Mouse (Mus musculus) v-Abl transformed pro-B cells (cell line): Measurements from ENCODE around the gene Ubtd1.

ENCODE experiments used
- in situ Hi-C, 2 experiments: fragments of 400-800 bp; cut with MboI; formaldehyde crosslinking; loops; one replicate each; pipeline ENCODE4 v1.15.1; 2025; ENCODE audit not compliant: unreplicated experiment in 2 of 2

The Ubtd1 gene

DNA sequence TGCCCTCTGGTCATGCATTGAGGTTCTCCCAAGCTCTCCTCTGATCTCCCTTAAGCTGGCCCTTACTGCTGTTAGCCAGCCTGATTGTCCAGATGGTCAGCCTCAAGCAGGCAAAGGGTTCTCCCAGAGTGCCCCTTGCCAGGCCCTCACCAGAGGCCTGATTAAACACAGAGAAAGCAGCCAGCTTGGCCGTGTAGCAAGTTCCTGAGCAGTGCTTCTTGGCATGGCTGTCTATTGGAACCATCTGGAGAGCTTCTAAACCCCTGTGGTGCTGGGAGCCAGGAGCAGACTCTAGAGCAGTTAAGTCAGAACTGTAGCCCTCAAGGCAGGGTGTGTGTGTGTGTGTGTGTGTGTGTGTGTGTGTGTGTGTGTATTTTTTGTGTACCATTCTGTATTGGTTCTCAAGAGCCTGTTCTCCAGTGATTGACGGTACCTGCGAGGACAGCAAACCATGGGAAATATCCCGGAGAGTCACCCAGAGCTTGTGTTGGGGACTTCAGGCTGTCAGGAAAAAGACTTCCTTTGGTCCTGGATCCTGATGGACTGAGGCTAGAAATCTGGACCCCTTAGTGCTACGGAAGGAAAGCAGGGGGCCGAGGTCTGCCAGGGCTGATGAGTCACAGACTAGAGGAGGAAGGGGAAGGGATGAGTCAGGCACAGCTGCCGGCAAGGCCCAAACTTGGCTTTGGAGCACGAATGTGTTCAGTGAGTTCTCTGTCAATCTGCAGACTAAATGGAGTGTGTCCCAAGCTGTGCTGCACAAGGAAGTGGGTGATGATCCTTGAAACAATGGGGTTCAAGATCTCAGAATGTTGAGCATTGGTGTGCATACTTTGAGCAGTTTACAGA, 36.1 kb downstream of the Ubtd1 start:
- in situ Hi-C loops = no loop called here

DNA sequence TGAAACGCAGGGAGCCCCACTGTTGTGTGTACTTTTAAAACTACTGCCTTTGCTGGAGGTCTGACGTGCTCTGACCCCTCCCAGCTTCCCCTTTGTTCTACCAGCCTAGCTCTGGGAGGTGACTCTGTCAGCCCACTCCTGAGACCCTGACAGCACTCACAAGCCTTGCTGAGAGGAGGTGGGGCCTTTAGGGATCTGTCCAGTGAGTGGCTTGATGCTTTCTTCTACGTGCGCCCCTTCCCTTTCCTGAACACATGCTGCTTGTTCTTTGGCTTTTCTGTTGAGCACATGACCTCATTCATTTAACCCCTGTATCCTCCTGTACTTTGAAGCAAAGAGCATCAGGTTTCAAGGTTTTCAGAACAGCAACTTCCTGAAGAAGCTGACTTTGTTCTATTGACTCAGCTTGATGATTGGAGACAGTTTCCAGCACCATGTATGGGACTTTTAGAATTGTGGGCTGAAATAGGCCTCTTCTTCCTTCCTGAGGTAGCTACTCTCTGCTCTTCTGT, 37.5 kb downstream of the Ubtd1 start:
- in situ Hi-C loops = no loop called here

DNA sequence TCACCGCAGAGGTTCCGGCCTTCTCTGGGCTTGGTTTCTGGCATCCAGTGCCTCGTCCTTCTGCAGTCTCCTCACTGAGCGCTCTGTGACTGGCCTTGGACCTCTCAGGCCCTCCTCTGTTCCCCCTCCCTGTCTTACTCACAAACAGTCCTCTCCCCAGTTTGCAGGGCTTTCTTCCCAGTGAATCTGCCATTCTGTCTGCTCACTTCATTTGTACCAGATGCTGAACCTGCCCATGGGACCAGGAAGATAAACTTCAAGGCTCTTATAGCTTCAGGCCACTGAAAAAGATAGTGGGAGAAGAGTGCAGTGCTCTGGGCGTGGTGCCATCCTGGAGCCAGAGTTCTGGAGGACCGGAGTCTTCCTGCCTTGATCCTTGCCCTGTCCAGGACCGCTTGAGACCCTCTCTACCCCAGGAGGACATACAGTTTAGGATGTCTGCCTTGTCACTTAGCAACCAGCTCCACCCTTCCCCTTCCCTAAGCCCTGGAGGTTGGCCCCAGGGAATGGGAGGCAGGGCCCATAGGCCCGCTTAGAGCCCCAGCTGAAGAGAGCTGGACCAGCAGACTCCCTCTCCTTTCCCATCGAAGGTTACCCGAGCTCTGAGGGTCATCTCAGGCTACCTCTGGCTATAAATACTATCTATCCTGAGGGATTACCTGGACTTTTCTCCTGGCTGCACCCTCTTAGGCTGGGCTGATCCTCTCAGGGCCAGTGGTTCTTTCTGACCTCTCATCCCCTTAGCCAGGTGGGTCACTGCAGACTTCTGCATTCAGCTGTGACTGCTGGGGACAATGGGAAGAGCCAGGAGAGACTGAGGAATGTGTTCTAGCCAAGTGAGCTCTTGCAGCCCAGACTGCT, 40.3 kb downstream of the Ubtd1 start:
- in situ Hi-C loops = loop anchor here (10.0 kb wide), 3 partner anchors 207 to 367 kb away; partner anchors contain the start of gene Arhgap19 (in 1 of the 2)

DNA sequence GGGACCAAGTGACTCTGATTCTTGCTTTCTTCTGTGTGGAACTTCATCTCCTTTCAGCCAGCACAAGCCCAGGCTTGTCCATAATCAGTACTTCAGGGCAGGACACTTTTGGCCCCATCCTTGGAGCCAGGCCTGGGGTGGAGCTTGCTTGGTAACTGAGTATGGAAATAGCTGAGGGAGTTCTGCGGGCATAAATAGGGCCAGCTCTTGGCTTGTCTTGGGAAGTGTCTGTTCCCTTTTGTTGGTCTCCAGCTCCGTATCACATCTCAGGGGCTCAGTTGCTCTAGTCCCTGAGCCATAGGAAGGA, 40.9 kb downstream of the Ubtd1 start:
- in situ Hi-C loops = loop anchor here (10.0 kb wide), 3 partner anchors 208 to 368 kb away; partner anchors contain the start of gene Arhgap19 (in 1 of the 2)

GRCm38 (mm10) chr19:42026158-42026557, 44.6 kb downstream of the Ubtd1 start:
- in situ Hi-C loops = loop anchor here (10.0 to 25.0 kb wide), 4 partner anchors 211 to 1386 kb away; partner anchors contain the start of gene Arhgap19 (in 1 of the 2)

- in situ Hi-C loops = loop anchor here (5.0 to 25.0 kb wide), 2 partner anchors 121 to 1381 kb away; no protein-coding TSS in a partner anchor
These were observed 49.5 kb downstream of the Ubtd1 start for GRCm38 (mm10) chr19:42031112-42031511.

- in situ Hi-C loops = loop anchor here (5.0 to 25.0 kb wide), 2 partner anchors 119 to 1379 kb away; no protein-coding TSS in a partner anchor
These were observed 52.0 kb downstream of the Ubtd1 start for GRCm38 (mm10) chr19:42033611-42034010.

DNA sequence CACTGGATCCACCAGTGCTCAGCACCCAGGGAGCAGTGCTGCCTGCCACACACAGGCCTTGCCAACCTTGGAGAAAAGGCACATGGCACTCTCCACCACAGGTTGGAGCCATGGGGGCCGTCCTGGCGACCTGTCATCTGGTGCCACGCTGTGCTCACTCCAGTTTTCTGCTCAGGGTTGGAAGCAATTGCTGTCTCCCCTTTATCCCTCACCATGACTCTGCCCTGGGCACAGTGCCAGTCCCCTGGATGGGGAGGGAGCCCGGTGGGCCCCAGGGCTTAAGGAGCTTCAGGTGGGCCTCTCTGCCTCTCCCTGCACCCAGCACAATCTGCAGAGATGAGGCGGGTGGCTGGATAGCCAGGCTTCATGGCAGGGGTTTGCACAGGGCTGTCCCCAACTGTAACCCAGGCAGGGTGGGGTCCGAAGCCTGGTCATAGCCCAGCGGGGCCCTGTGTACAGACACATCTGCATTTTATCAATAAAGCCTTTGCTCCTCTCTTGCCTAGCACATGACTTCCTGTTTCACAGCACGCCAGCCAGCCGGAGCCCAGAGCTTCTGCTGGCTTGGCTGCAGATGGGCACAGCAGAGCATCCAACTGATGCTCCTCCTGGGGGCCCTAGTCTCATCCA, 52.7 kb downstream of the Ubtd1 start:
- in situ Hi-C loops = loop anchor here (5.0 to 25.0 kb wide), 2 partner anchors 118 to 1378 kb away; no protein-coding TSS in a partner anchor

GRCm38 (mm10) chr19:42034881-42035455, 53.4 kb downstream of the Ubtd1 start:
- in situ Hi-C loops = loop anchor here (5.0 to 25.0 kb wide), 2 partner anchors 117 to 1377 kb away; no protein-coding TSS in a partner anchor

DNA sequence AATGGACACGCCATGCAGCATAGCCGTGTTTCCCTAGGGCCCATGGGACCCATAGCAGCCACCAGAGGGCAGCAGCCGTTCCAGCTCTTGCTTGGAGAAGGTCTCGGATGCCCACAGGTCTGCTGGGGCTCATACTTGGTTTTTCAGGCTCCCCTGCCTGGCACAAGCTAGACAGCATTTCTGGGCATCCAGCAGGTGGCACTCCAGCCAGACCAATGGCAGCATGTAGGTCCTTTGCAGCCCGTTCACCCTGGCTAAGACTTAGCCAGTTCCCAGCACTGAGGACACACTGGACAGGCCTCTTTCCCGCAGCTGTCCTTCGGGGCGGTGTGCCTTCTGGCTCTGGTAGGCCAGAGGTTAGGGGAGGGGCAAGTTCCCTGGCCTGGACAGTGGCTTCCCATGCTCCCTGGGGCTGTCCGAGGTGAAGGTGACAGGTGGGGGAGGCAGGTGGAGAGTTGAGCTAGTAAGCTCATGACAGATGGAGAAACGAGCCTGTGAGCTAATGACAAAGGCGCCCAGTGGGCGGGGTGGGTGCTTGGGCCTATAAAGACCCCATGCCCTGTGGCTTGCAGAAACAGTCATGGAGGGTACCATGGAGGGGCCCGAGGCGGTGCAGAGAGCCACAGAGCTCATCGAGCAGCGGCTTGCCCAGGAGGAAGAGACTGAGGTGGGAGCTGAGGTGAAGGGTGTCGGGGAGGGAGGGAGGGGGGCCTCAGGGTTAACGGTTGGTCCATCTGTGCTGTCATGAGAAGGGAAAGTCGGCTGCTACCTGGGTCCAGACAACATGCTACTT, 54.1 kb downstream of the Ubtd1 start, which contains the start of gene Ankrd2:
TSS of gene Ankrd2 (plus strand) at position 545 of the 793 bp plus-strand sequence.
- in situ Hi-C loops = loop anchor here in 1 of 2 experiments (25.0 kb wide), 1 partner anchor 1377 kb away; no protein-coding TSS in a partner anchor

- in situ Hi-C loops = loop anchor here in 1 of 2 experiments (25.0 kb wide), 1 partner anchor 1376 kb away; no protein-coding TSS in a partner anchor
These were observed 54.8 kb downstream of the Ubtd1 start for GRCm38 (mm10) chr19:42036357-42036756.

- in situ Hi-C loops = loop anchor here in 1 of 2 experiments (25.0 kb wide), 1 partner anchor 1375 kb away; no protein-coding TSS in a partner anchor
These were observed 55.7 kb downstream of the Ubtd1 start for GRCm38 (mm10) chr19:42037167-42037702.

GRCm38 (mm10) chr19:42038310-42038709, 56.7 kb downstream of the Ubtd1 start:
- in situ Hi-C loops = loop anchor here in 1 of 2 experiments (25.0 kb wide), 1 partner anchor 1374 kb away; no protein-coding TSS in a partner anchor

DNA sequence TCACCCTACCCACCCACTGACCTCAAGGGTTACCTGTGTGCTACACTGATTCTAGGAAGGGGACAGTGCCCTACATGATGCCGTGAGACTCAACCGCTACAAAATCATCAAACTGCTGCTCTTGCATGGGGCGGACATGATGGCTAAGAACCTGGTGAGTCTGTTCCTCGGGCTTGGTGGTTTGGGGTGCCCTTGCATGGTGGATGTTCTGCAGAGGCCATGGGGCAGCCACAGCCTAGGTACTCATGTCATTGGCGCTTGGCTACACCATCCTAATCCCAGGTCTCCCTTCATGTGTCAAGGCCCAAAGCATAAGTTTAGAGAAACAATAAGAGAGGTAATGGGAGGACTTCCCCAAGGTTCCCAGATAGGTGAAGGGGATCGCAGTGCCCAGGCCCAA, 62.4 kb downstream of the Ubtd1 start:
- in situ Hi-C loops = loop anchor here in 1 of 2 experiments (25.0 kb wide), 1 partner anchor 1368 kb away; no protein-coding TSS in a partner anchor

- in situ Hi-C loops = loop anchor here in 1 of 2 experiments (5.0 to 25.0 kb wide), 2 partner anchors 117 to 1367 kb away; partner anchors contain the start of gene Zfyve27
These were observed 63.9 kb downstream of the Ubtd1 start, which contains the start of gene Hoga1 for GRCm38 (mm10) chr19:42045269-42046102. Hoga1 (plus strand) TSS chr19:42045610.

DNA sequence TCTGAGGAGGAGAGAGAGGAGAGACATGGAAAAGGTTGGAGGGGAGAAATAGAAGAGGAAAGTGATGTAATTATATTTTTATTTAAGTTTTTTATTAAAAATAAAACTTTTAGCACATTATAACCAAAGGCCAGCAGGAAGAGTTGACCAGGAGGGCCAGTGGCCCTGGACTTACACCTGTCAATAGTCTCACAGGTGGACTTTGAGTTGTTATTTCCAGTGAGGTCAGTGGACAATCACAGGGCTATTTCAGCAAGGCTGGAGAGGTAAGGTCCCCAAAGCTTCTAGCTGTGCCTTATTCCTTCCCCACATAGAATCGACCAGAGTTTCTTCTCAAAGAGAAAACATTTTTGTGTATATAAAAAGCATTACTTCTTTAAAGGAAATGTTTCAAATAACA, 68.7 kb downstream of the Ubtd1 start:
- in situ Hi-C loops = no loop called here

DNA sequence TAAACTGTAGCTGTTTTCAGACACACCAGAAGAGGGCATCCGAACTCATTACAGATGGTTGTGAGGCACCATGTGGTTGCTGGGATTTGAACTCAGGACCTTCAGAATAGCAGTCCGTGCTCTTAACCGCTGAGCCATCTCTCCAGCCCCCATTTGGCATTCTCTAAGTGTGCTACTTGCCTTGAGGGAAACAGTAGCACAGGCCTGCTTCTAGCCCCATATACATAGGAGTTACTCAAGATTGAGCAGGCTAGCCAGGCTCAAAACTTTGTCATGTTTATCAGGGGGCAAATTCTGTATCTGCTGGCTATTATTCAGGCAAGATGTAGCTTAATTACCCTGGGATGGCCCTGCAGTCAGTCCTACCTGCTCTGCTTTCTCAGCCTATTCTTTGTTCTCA, 69.8 kb downstream of the Ubtd1 start:
- in situ Hi-C loops = no loop called here
